Mouse (Mus musculus) lung, embryonic 14.5 days (tissue): ENCODE results near the gene Cd5. TPM values are rescaled to one million over a fixed set of nuclear protein-coding genes. Genes with fewer than 3 reads are reported as not detected.

Experiments
- ATAC-seq: fragments of 200-750 bp; cut with Nextera tagmentation; 2 replicates; pipeline ENCODE4 v1.8.0; 2017; ENCODE audit warnings: mild to moderate bottlenecking, moderate TSS enrichment, moderate library complexity; ENCODE audit not compliant: insufficient read depth
- DNase-seq: peaks from one replicate; pipeline ENCODE4 v3.0.0-alpha.2; 2015
- H3K27ac ChIP-seq: fragments of 300-500 bp; sonication (generic); 2 replicates; pipeline ENCODE4 v1.5.1; 2014; ENCODE audit warnings: low read depth, mild to moderate bottlenecking, moderate library complexity
- H3K27me3 ChIP-seq: fragments of 300-500 bp; sonication (generic); 2 replicates; pipeline ENCODE4 v1.6.1; 2014; ENCODE audit warnings: low read length, control low read depth; ENCODE audit not compliant: insufficient read depth
- H3K36me3 ChIP-seq: fragments of 300-500 bp; sonication (generic); 2 replicates; pipeline ENCODE4 v1.6.1; 2014; ENCODE audit warnings: control low read depth; ENCODE audit not compliant: insufficient read depth
- H3K4me1 ChIP-seq: fragments of 300-500 bp; sonication (generic); 2 replicates; pipeline ENCODE4 v1.6.1; 2014; ENCODE audit warnings: antibody characterized with exemption, control low read depth; ENCODE audit not compliant: insufficient read depth
- H3K4me2 ChIP-seq: fragments of 300-500 bp; sonication (generic); 2 replicates; pipeline ENCODE4 v1.6.1; 2014; ENCODE audit warnings: mild to moderate bottlenecking
- H3K4me3 ChIP-seq: fragments of 300-500 bp; sonication (generic); 2 replicates; pipeline ENCODE4 v1.5.1; 2014; ENCODE audit warnings: low read depth, low read length
- H3K9ac ChIP-seq: fragments of 300-500 bp; sonication (generic); 2 replicates; pipeline ENCODE4 v1.6.1; 2014
- H3K9me3 ChIP-seq: fragments of 300-500 bp; sonication (generic); 2 replicates; pipeline ENCODE4 v1.6.1; 2016; ENCODE audit warnings: low read depth, low read length, control low read depth
- CTCF ChIP-seq: IDR thresholded peaks from 2 replicates; pipeline ENCODE4 v1.5.1; 2016; ENCODE audit warnings: antibody characterized with exemption, low read depth
- WGBS: fragments of 180-500 bp; shearing (Covaris S2); extraction: QIAGEN DNeasy Blood & Tissue Kit; methylation state at CpG from one replicate; pipeline ENCODE4 v1.1.7; 2014; 5-methylcytosine and 5-hydroxymethylcytosine counted together
- polyA plus RNA-seq: library from polyadenylated mRNA; unstranded; fragments of >200 nt; fragmentation: Nextera tagmentation; extraction: Ambion mirVana; gene quantifications from 2 replicates; pipeline ENCODE4 v1.2.1, GENCODE M21; 2014

Cd5 gene
- 0.39 and 0.63 TPM in 2 replicates for polyA plus RNA-seq

DNA sequence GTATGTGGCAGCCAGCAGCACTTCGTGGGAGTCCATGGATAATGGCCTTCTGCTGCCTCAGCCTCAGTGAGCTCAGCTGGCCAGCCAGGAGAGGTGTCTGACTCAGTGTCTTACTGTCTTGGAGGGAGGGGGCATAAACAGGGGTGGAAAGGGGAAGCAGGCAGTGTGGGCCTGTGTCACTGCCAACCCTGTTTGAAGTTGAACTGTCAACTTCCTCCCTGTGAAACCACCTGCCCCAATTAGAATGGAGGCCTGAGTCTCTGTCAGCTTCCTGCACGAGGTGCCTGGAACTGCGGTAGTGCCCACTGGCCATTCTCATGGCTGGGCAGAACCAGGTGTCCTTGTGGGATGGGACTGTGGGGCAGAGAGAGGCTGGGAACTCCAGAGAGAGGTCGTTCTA lies at the start of gene Cd5:
TSS of gene Cd5 (minus strand) at position 192 of the 400 bp plus-strand sequence.
- DNase-seq (no peak), ATAC-seq (no peak)
- H3K4me1 ChIP-seq, result peaks cover 8% of the 10 kb centered on the region; the same call in 1 of the 2 replicates
- H3K27me3 ChIP-seq, result no peaks in the 10 kb centered on the region
- no peak within 1 kb of the TSS for H3K27ac ChIP-seq
- H3K36me3 ChIP-seq, result no peaks in the 10 kb centered on the region
- no peak within 1 kb of the TSS for H3K4me2 ChIP-seq
- H3K9ac ChIP-seq, result no peak within 1 kb of the TSS
- no peak within 1 kb of the TSS for H3K4me3 ChIP-seq
- no peak for TF ChIP-seq CTCF
- WGBS, result 51% methylated on average over 4 of the region's 4 CpGs
- H3K9me3 ChIP-seq, result no peaks in the 10 kb centered on the region

- no peak overlapping the region for H3K27ac ChIP-seq
- H3K4me3 ChIP-seq, result no peak overlapping the region
- H3K4me1 ChIP-seq, result no peaks in the 10 kb centered on the region
- ATAC-seq (no peak), DNase-seq (no peak)
- no peaks in the 10 kb centered on the region for H3K27me3 ChIP-seq
- 67% methylated on average over 9 of the region's 9 CpGs for WGBS
- no peak overlapping the region for H3K4me2 ChIP-seq
- TF ChIP-seq CTCF, result no peak
- no peak overlapping the region for H3K9ac ChIP-seq
- H3K36me3 ChIP-seq, result no peaks in the 10 kb centered on the region
- H3K9me3 ChIP-seq, result no peaks in the 10 kb centered on the region
Observed at GRCm38 (mm10) chr19:10788242-10788641, 49.4 kb upstream of the Cd5 start.

DNA sequence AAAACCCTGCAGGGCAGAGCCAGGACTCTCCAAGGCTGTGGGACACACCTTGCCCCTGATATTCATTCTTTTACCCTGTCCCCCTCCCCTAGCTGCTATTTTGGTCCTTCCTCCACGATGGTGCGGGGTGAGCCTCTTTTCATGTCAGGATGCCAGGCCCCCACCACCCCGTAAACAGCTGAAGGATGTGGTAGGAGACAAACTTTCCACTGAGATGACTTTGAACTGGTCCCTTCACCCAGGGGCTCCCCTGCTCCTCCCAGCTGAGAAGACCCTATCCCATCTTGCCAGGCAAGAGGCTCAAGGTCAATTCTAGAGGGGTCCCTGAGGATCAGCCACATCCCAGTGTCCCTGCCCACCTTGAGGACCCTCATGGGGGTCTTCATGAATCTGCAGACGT lies 48.6 kb upstream of the Cd5 start:
- Histone ChIP-seq H3K9ac (no peak overlapping the region), H3K4me3 (no peak overlapping the region), H3K27me3 (no peaks in the 10 kb centered on the region), H3K4me2 (no peak overlapping the region), H3K36me3 (no peaks in the 10 kb centered on the region), H3K27ac (no peak overlapping the region), H3K9me3 (no peaks in the 10 kb centered on the region), H3K4me1 (no peaks in the 10 kb centered on the region)
- TF ChIP-seq CTCF, result no peak
- no peak for ATAC-seq
- DNase-seq, result no peak
- WGBS, result 70% methylated on average over 4 of the region's 4 CpGs

- H3K4me1 ChIP-seq, result no peaks in the 10 kb centered on the region
- H3K4me2 ChIP-seq, result no peak overlapping the region
- no peak for ATAC-seq
- H3K4me3 ChIP-seq, result no peak overlapping the region
- no peak for DNase-seq
- H3K9me3 ChIP-seq, result no peaks in the 10 kb centered on the region
- H3K9ac ChIP-seq, result no peak overlapping the region
- WGBS, result 88% methylated on average over 6 of the region's 6 CpGs
- H3K36me3 ChIP-seq, result no peaks in the 10 kb centered on the region
- H3K27me3 ChIP-seq, result no peaks in the 10 kb centered on the region
- TF ChIP-seq CTCF, result no peak
- H3K27ac ChIP-seq, result no peak overlapping the region
Observed at GRCm38 (mm10) chr19:10786753-10787152, 48.0 kb upstream of the Cd5 start.

DNA sequence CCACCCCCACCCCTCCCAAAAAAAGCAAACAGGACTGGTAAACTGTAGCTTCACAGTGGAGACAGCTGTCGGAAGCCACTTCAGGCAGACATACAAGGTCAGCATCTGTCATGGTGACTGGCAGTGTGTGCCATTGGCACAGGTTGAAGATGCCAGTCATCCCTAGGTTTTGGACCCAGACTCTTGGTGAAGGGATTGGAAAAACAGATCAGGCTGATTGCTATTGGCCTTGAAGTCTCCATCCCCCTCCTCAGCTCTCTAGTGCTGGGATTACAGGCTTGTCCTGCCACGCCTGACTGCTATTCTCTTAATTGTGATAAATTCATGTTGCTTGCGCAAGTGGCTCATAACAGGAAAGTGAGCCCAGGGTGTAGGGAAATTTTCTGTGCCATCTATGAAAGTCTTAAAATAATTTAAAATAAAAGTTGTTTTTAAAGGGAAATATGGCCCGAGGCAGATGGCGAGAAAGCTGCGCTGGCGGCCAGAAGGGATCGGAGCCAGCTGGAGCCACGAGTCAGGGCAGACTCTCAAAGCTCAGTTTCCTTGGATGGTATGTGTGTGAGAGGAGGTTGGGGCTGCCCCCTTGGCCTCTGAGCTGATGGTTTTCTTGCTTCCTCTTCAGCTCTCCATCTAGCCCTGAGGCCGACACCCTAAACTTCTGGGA lies 46.1 kb upstream of the Cd5 start:
- no peaks in the 10 kb centered on the region for H3K27me3 ChIP-seq
- H3K4me3 ChIP-seq, result no peak overlapping the region
- H3K4me1 ChIP-seq, result no peaks in the 10 kb centered on the region
- no peaks in the 10 kb centered on the region for H3K36me3 ChIP-seq
- H3K27ac ChIP-seq, result no peak overlapping the region
- no peak overlapping the region for H3K4me2 ChIP-seq
- 61% methylated on average over 10 of the region's 10 CpGs for WGBS
- no peaks in the 10 kb centered on the region for H3K9me3 ChIP-seq
- DNase-seq (no peak), ATAC-seq (no peak)
- H3K9ac ChIP-seq, result no peak overlapping the region
- TF ChIP-seq CTCF, result no peak

DNA sequence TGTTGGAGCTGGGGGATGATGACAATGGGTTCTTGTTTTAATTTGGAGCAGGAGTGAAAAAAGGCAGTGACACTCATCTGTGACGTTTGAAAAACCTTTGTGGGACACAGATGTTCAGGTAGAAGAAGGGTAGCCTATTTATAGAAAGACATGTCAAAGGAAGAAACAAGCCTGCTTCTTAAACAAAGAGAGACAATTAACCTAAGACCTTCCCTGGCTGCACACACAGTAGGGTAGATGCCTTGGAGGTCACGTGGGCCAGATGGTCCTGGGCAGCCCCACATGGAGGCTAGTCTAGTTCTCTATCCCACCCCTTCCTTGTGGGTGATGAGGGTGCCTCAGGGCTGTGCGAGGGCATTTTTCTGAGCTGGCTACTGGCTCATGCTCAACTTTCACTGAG lies 45.3 kb upstream of the Cd5 start:
- no peaks in the 10 kb centered on the region for H3K27me3 ChIP-seq
- 40% methylated on average over 3 of the region's 3 CpGs for WGBS
- H3K4me1 ChIP-seq, result no peaks in the 10 kb centered on the region

DNA sequence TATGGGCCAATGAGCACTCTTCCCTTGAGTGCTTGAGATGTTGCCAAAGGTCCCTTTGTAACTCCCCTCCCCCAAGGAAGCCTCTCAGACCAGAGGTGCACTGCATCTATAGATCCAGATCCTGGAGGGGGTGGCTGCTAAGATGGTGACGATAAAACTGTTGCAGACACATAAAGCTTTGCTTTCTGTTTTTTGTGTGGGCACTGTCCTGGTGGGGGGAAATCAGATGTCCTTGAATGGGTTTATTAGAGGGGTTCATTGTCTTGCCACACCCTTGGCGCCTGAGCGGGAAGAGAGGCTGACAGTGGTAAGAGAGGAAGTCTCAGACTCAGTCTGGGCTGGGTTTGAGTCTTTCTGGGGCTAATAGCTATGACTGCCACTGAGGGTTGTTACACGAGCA lies 44.4 kb upstream of the Cd5 start:
- Histone ChIP-seq H3K9me3 (no peaks in the 10 kb centered on the region), H3K4me2 (no peak overlapping the region), H3K36me3 (no peaks in the 10 kb centered on the region), H3K27me3 (no peaks in the 10 kb centered on the region), H3K9ac (no peak overlapping the region), H3K4me1 (no peaks in the 10 kb centered on the region), H3K27ac (no peak overlapping the region), H3K4me3 (no peak overlapping the region)
- whole genome bisulfite sequencing, result 76% methylated on average over 4 of the region's 4 CpGs
- DNase-seq (no peak), ATAC-seq (no peak)
- TF ChIP-seq CTCF, result no peak

More for the DNA sequence above, 45.3 kb upstream of the Cd5 start:
- ATAC-seq (no peak), DNase-seq (no peak)
- no peak overlapping the region for H3K27ac ChIP-seq
- no peak overlapping the region for H3K4me2 ChIP-seq
- H3K9me3 ChIP-seq, result no peaks in the 10 kb centered on the region
- no peak overlapping the region for H3K9ac ChIP-seq
- H3K4me3 ChIP-seq, result no peak overlapping the region
- no peak for TF ChIP-seq CTCF
- H3K36me3 ChIP-seq, result no peaks in the 10 kb centered on the region
